Mouse (Mus musculus): ENCODE data around the gene Dctn2.

DNA sequence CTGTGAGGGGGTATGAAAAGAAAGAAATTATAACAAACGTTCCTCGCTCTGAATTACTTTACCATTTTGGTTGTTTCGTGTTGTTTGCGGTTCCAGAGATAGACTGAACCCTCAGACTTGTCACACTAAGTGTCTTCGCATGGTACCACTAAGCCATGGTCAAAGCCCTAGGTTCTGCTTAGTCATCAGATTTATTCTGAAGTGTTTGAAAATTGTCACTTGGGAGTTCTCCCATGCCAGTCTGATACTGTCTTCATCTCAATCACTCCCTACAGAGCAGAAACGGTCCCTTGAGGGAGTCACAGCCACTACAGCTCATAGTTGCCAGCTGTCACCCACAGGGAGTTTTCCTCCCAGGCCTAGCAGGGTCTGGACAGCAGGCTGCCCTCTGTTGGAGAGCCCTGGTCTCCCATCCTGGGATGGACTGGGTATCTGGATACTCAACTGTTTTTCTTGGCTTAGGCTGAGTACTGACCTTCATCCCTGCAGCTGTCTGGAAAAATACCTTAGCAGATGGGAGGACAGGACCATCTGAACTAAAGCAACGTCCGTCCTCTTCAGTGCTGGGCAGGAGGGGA is 39.8 kb upstream of the Dctn2 start:
- TF ChIP-seq CTCF (IDR thresholded peaks at IDR 0.05; ENCODE audit: low read depth, low read length), result no peak
- no peak for TF ChIP-seq TAL1 (conservative IDR thresholded peaks at IDR 0.05; ENCODE audit: low read depth, low read length)
- TF ChIP-seq POLR2AphosphoS5 (IDR thresholded peaks at IDR 0.05; ENCODE audit: insufficient replicate concordance, low read depth, low read length), result no peak
- no peak for TF ChIP-seq GATA1 (IDR thresholded peaks at IDR 0.05; ENCODE audit: borderline replicate concordance, low read length)

All from G1E (cell line).